Mouse (Mus musculus): Measurements from ENCODE around the gene Morf4l2. TPM values are rescaled to one million over a fixed set of nuclear protein-coding genes. Genes with fewer than 3 reads are reported as not detected.

Morf4l2 gene
- polyA plus RNA-seq (2012; fragmentation: generic; extraction: Trizol): 225 TPM
- long read RNA-seq, experiment 1, transcript Morf4l2-214 (4 exons, 1,926 nt): minor isoform, 5 of 385 reads
- long read RNA-seq, experiment 1, transcript Morf4l2-205 (3 exons, 828 nt): minor isoform, 10 of 385 reads
- long read RNA-seq, experiment 1, transcript Morf4l2-215 (3 exons, 1,782 nt): minor isoform, 8 of 385 reads
- long read RNA-seq, experiment 1, transcript Morf4l2-202 (4 exons, 1,859 nt): major isoform, 333 of 385 reads
- long read RNA-seq, experiment 1, partial matches to known transcripts: 0 of 385 reads
- long read RNA-seq, experiment 1, other reads (novel, unspliced or antisense): 27 of 385 reads
- long read RNA-seq, experiment 2, transcript Morf4l2-202 (4 exons, 1,859 nt): major isoform, 1,255 of 1,350 reads
- long read RNA-seq, experiment 2, transcript Morf4l2-215 (3 exons, 1,782 nt): minor isoform, 29 of 1,350 reads
- long read RNA-seq, experiment 2, transcript Morf4l2-212 (4 exons, 1,811 nt): minor isoform, 18 of 1,350 reads
- long read RNA-seq, experiment 2, transcript Morf4l2-205 (3 exons, 828 nt): minor isoform, 5 of 1,350 reads
- long read RNA-seq, experiment 2, partial matches to known transcripts: 11 of 1,350 reads
- long read RNA-seq, experiment 2, other reads (novel, unspliced or antisense): 25 of 1,350 reads

DNA sequence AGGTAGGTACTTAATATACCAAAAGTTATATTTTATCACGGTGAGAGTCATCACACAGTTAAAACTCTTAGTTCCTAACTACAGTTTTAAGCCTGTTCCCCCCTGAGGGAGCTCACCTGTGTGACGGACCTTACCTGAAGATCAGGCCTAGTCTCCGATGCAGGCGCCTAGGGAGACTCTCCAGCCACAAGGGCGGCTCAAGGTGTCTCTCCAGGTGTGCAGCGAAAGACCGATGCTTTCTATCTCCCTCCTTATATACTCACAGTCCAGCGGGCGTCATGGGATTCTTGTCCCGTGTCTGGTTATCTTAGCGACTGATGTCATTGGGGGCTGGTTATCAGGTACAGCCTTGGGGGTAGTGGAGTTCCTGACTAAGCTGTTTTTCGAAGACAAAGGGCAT is at the start of gene Morf4l2:
Gene Morf4l2 (minus strand): TSS at position 232 of the 400 bp plus-strand sequence.
- Histone ChIP-seq H3K27me3 (ENCODE audit: control insufficient read depth, insufficient read depth, insufficient read length) (no peaks in the 10 kb centered on the region), H3K4me3 (ENCODE audit: insufficient read depth, poor library complexity, severe bottlenecking) (peak within 1 kb of the TSS; percentile 29), H3K79me2 (ENCODE audit: control insufficient read depth, insufficient read depth) (peaks cover 27% of the 10 kb centered on the region), H3ac (ENCODE audit: control insufficient read depth, insufficient read length, low read depth) (peak within 1 kb of the TSS; percentile 6), H3K36me3 (ENCODE audit: control insufficient read depth, insufficient read depth) (peaks cover 13% of the 10 kb centered on the region), H3K79me3 (ENCODE audit: low read depth) (peaks cover 23% of the 10 kb centered on the region)
- TF ChIP-seq USF1 (IDR thresholded peaks at IDR 0.05; ENCODE audit: low read depth) (no peak), MAX (IDR thresholded peaks at IDR 0.05) (no peak), CEBPB (IDR thresholded peaks at IDR 0.05; ENCODE audit: low read depth) (no peak), MYOD1 (IDR thresholded peaks at IDR 0.05; ENCODE audit: control insufficient read depth, insufficient read length, low read depth) (no peak), FOSL1 (IDR thresholded peaks at IDR 0.05; ENCODE audit: insufficient read depth, low read length, poor library complexity, severe bottlenecking) (no peak), MYOG (IDR thresholded peaks at IDR 0.05; ENCODE audit: control insufficient read depth, extremely low read depth, insufficient read length) (no peak), CTCF (IDR thresholded peaks at IDR 0.05; ENCODE audit: control insufficient read depth, insufficient read depth, insufficient read length) (no peak)

DNA sequence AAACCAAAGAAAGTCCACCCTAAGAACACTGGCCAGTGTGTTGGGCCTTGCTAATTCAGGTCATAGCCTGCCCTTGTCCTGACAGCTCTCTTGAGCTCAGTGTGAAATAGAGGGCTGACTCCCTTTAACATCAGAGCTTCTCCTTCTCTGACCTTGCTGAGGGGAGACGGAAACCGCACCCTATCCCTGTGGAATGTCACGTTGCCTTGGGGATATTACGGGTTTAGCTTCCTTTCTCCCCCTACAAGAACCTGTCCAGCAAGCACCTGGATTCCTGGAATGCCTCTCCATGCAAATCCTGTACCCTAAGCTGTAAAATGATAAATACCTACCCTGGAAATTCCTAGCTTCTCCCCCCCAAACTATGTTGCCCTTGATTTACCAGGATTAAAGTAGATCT is 46.0 kb upstream of the Morf4l2 start:
- TF ChIP-seq MAX (IDR thresholded peaks at IDR 0.05): no peak
- no peak for TF ChIP-seq CTCF (IDR thresholded peaks at IDR 0.05; ENCODE audit: control insufficient read depth, insufficient read depth, insufficient read length)
- no peak for TF ChIP-seq USF1 (IDR thresholded peaks at IDR 0.05; ENCODE audit: low read depth)
- no peak for TF ChIP-seq MYOD1 (IDR thresholded peaks at IDR 0.05; ENCODE audit: control insufficient read depth, insufficient read length, low read depth)
- no peak for TF ChIP-seq CEBPB (IDR thresholded peaks at IDR 0.05; ENCODE audit: low read depth)
- TF ChIP-seq FOSL1 (IDR thresholded peaks at IDR 0.05; ENCODE audit: insufficient read depth, low read length, poor library complexity, severe bottlenecking): no peak
- no peak for TF ChIP-seq MYOG (IDR thresholded peaks at IDR 0.05; ENCODE audit: control insufficient read depth, extremely low read depth, insufficient read length)
- Histone ChIP-seq H3K36me3 (ENCODE audit: control insufficient read depth, insufficient read depth) (no peaks in the 10 kb centered on the region), H3K79me2 (ENCODE audit: control insufficient read depth, insufficient read depth) (no peaks in the 10 kb centered on the region), H3K27me3 (ENCODE audit: control insufficient read depth, insufficient read depth, insufficient read length) (no peaks in the 10 kb centered on the region), H3K79me3 (ENCODE audit: low read depth) (no peaks in the 10 kb centered on the region), H3K4me3 (ENCODE audit: insufficient read depth, poor library complexity, severe bottlenecking) (no peak overlapping the region), H3ac (ENCODE audit: control insufficient read depth, insufficient read length, low read depth) (no peak overlapping the region)

- H3ac ChIP-seq (ENCODE audit: control insufficient read depth, insufficient read length, low read depth): no peak within 1 kb of the TSS
- TF ChIP-seq MYOD1 (IDR thresholded peaks at IDR 0.05; ENCODE audit: control insufficient read depth, insufficient read length, low read depth): no peak
- no peak for TF ChIP-seq FOSL1 (IDR thresholded peaks at IDR 0.05; ENCODE audit: insufficient read depth, low read length, poor library complexity, severe bottlenecking)
- TF ChIP-seq MYOG (IDR thresholded peaks at IDR 0.05; ENCODE audit: control insufficient read depth, extremely low read depth, insufficient read length): no peak
- no peak for TF ChIP-seq MAX (IDR thresholded peaks at IDR 0.05)
- no peak for TF ChIP-seq CEBPB (IDR thresholded peaks at IDR 0.05; ENCODE audit: low read depth)
- no peak for TF ChIP-seq CTCF (IDR thresholded peaks at IDR 0.05; ENCODE audit: control insufficient read depth, insufficient read depth, insufficient read length)
- no peak for TF ChIP-seq USF1 (IDR thresholded peaks at IDR 0.05; ENCODE audit: low read depth)
- H3K79me3 ChIP-seq (ENCODE audit: low read depth): no peaks in the 10 kb centered on the region
- H3K79me2 ChIP-seq (ENCODE audit: control insufficient read depth, insufficient read depth): no peaks in the 10 kb centered on the region
- H3K4me3 ChIP-seq (ENCODE audit: insufficient read depth, poor library complexity, severe bottlenecking): no peak within 1 kb of the TSS
- H3K36me3 ChIP-seq (ENCODE audit: control insufficient read depth, insufficient read depth): no peaks in the 10 kb centered on the region
- H3K27me3 ChIP-seq (ENCODE audit: control insufficient read depth, insufficient read depth, insufficient read length): no peaks in the 10 kb centered on the region
Measured at GRCm38 (mm10) chrX:136780041-136780440, 36.6 kb upstream of the Morf4l2 start, which contains the start of gene Glra4. Gene Glra4, minus strand, starts transcription at chrX:136780141.

- H3K4me3 ChIP-seq (ENCODE audit: insufficient read depth, poor library complexity, severe bottlenecking): no peak overlapping the region
- no peaks in the 10 kb centered on the region for H3K79me3 ChIP-seq (ENCODE audit: low read depth)
- H3K36me3 ChIP-seq (ENCODE audit: control insufficient read depth, insufficient read depth): no peaks in the 10 kb centered on the region
- TF ChIP-seq CTCF (IDR thresholded peaks at IDR 0.05; ENCODE audit: control insufficient read depth, insufficient read depth, insufficient read length): no peak
- no peak for TF ChIP-seq MYOG (IDR thresholded peaks at IDR 0.05; ENCODE audit: control insufficient read depth, extremely low read depth, insufficient read length)
- no peak for TF ChIP-seq CEBPB (IDR thresholded peaks at IDR 0.05; ENCODE audit: low read depth)
- no peak for TF ChIP-seq MAX (IDR thresholded peaks at IDR 0.05)
- TF ChIP-seq MYOD1 (IDR thresholded peaks at IDR 0.05; ENCODE audit: control insufficient read depth, insufficient read length, low read depth): no peak
- no peak for TF ChIP-seq FOSL1 (IDR thresholded peaks at IDR 0.05; ENCODE audit: insufficient read depth, low read length, poor library complexity, severe bottlenecking)
- TF ChIP-seq USF1 (IDR thresholded peaks at IDR 0.05; ENCODE audit: low read depth): no peak
- no peaks in the 10 kb centered on the region for H3K27me3 ChIP-seq (ENCODE audit: control insufficient read depth, insufficient read depth, insufficient read length)
- H3ac ChIP-seq (ENCODE audit: control insufficient read depth, insufficient read length, low read depth): no peak overlapping the region
- H3K79me2 ChIP-seq (ENCODE audit: control insufficient read depth, insufficient read depth): no peaks in the 10 kb centered on the region
Measured at GRCm38 (mm10) chrX:136779262-136779661, 35.8 kb upstream of the Morf4l2 start.

DNA sequence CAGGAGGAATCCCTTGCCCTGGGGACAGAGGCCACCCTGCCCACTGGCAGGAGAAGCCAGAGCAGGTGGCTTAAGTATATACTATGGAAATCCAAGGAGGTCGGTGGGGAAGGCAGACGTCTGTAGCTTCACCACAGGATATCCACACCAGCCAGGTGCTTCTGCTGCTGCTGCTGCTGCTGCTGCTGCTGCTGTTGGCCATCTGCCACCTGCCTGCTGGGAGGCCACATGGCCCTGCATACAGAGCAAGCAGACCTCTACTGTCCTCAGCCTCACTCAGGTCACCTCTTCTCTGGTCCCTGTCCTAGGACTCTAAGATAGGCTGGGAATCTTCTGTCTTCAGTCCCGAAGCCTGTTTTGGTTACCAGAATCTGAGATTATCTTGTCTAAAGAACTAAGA is 34.6 kb upstream of the Morf4l2 start:
- no peak for TF ChIP-seq MAX (IDR thresholded peaks at IDR 0.05)
- no peak for TF ChIP-seq CTCF (IDR thresholded peaks at IDR 0.05; ENCODE audit: control insufficient read depth, insufficient read depth, insufficient read length)
- no peak for TF ChIP-seq MYOG (IDR thresholded peaks at IDR 0.05; ENCODE audit: control insufficient read depth, extremely low read depth, insufficient read length)
- no peak for TF ChIP-seq USF1 (IDR thresholded peaks at IDR 0.05; ENCODE audit: low read depth)
- H3ac ChIP-seq (ENCODE audit: control insufficient read depth, insufficient read length, low read depth): no peak overlapping the region
- no peaks in the 10 kb centered on the region for H3K36me3 ChIP-seq (ENCODE audit: control insufficient read depth, insufficient read depth)
- no peaks in the 10 kb centered on the region for H3K79me3 ChIP-seq (ENCODE audit: low read depth)
- no peak overlapping the region for H3K4me3 ChIP-seq (ENCODE audit: insufficient read depth, poor library complexity, severe bottlenecking)
- no peaks in the 10 kb centered on the region for H3K79me2 ChIP-seq (ENCODE audit: control insufficient read depth, insufficient read depth)
- no peaks in the 10 kb centered on the region for H3K27me3 ChIP-seq (ENCODE audit: control insufficient read depth, insufficient read depth, insufficient read length)
